Mouse (Mus musculus): Measurements from ENCODE around the gene Ptprd.

Ptprd gene

GRCm38 (mm10) chr4:76370041-76370880 is 1841.5 kb downstream of the Ptprd start:
- DNase-seq = peak; percentile 47 to 57

- DNase-seq = no peak
Measured at GRCm38 (mm10) chr4:76369101-76369500, 1842.7 kb downstream of the Ptprd start.

GRCm38 (mm10) chr4:76368291-76368690 is 1843.5 kb downstream of the Ptprd start:
- no peak for DNase-seq

GRCm38 (mm10) chr4:76367285-76367684 is 1844.5 kb downstream of the Ptprd start:
- DNase-seq = no peak

GRCm38 (mm10) chr4:76365871-76366270 is 1845.9 kb downstream of the Ptprd start:
- DNase-seq = peak; percentile 73 to 79

- DNase-seq = no peak
Measured at GRCm38 (mm10) chr4:76361546-76361945, 1850.2 kb downstream of the Ptprd start.

- no peak for DNase-seq
Measured at GRCm38 (mm10) chr4:76354167-76354566, 1857.6 kb downstream of the Ptprd start.

- no peak for DNase-seq
Measured at GRCm38 (mm10) chr4:76352468-76352867, 1859.3 kb downstream of the Ptprd start.

- DNase-seq = no peak
Measured at GRCm38 (mm10) chr4:76351201-76351979, 1860.4 kb downstream of the Ptprd start.

GRCm38 (mm10) chr4:76350241-76350962 is 1861.4 kb downstream of the Ptprd start:
- DNase-seq = no peak

- no peak for DNase-seq
Measured at GRCm38 (mm10) chr4:76344059-76344458, 1867.7 kb downstream of the Ptprd start.

GRCm38 (mm10) chr4:76337926-76338325 is 1873.8 kb downstream of the Ptprd start:
- DNase-seq = no peak

- DNase-seq = peak; percentile 77 to 81
Measured at GRCm38 (mm10) chr4:76327346-76327745, 1884.4 kb downstream of the Ptprd start.

GRCm38 (mm10) chr4:76325646-76326045 is 1886.1 kb downstream of the Ptprd start:
- DNase-seq = no peak

GRCm38 (mm10) chr4:76324928-76325327 is 1886.8 kb downstream of the Ptprd start:
- DNase-seq = peak; percentile 51 to 56

GRCm38 (mm10) chr4:76324509-76324908 is 1887.3 kb downstream of the Ptprd start:
- DNase-seq = no peak

GRCm38 (mm10) chr4:76319874-76320273 is 1891.9 kb downstream of the Ptprd start:
- DNase-seq = no peak

GRCm38 (mm10) chr4:76315977-76316376 is 1895.8 kb downstream of the Ptprd start:
- DNase-seq = peak; percentile 31 to 40

- DNase-seq = no peak
Measured at GRCm38 (mm10) chr4:76313749-76314148, 1898.0 kb downstream of the Ptprd start.

- no peak for DNase-seq
Measured at GRCm38 (mm10) chr4:76312593-76312992, 1899.2 kb downstream of the Ptprd start.

GRCm38 (mm10) chr4:76305987-76306386 is 1905.8 kb downstream of the Ptprd start:
- DNase-seq = no peak

- no peak for DNase-seq
Measured at GRCm38 (mm10) chr4:76297375-76297774, 1914.4 kb downstream of the Ptprd start.

- DNase-seq = no peak
Measured at GRCm38 (mm10) chr4:76292733-76293357, 1918.9 kb downstream of the Ptprd start.
